Mouse (Mus musculus): ENCODE data around the gene Ttpal. TPM values are rescaled to one million over a fixed set of nuclear protein-coding genes. Genes with fewer than 3 reads are reported as not detected.
A peak's percentile ranks its signal among the peaks of the same experiment; 100 is the strongest.

Gene Ttpal
- polyA plus RNA-seq, 1 experiment from 2014 or later = 40.3 TPM

GRCm38 (mm10) chr2:163586384-163587261 is 15.5 kb upstream of the Ttpal start:
- 49% methylated on average over 19 of the region's 19 CpGs for WGBS
- Histone ChIP-seq H3K4me2 (replicated peaks; ENCODE audit: low read depth, low read length) (no peak overlapping the region), H3K9me3 (ENCODE audit: control insufficient read depth, low read length) (no peaks in the 10 kb centered on the region), H3K4me3 (ENCODE audit: low read length) (no peak overlapping the region), H3K9ac (ENCODE audit: low read depth, low read length) (no peak overlapping the region), H3K36me3 (ENCODE audit: control insufficient read depth, insufficient read depth, low read length) (no peaks in the 10 kb centered on the region), H3K27me3 (ENCODE audit: control insufficient read depth, insufficient read depth, low read length) (no peaks in the 10 kb centered on the region), H3K27ac (ENCODE audit: low read depth, low read length) (no peak overlapping the region), H3K4me1 (ENCODE audit: control insufficient read depth, insufficient read depth, low read length) (no peaks in the 10 kb centered on the region)
- no peak for ATAC-seq (ENCODE audit: low FRiP score, low TSS enrichment)

- no peak overlapping the region for H3K27ac ChIP-seq (ENCODE audit: low read depth, low read length)
- no peaks in the 10 kb centered on the region for H3K27me3 ChIP-seq (ENCODE audit: control insufficient read depth, insufficient read depth, low read length)
- H3K4me1 ChIP-seq (ENCODE audit: control insufficient read depth, insufficient read depth, low read length) = no peaks in the 10 kb centered on the region
- H3K9ac ChIP-seq (ENCODE audit: low read depth, low read length) = no peak overlapping the region
- no peak overlapping the region for H3K4me3 ChIP-seq (ENCODE audit: low read length)
- no peaks in the 10 kb centered on the region for H3K36me3 ChIP-seq (ENCODE audit: control insufficient read depth, insufficient read depth, low read length)
- ATAC-seq (ENCODE audit: low FRiP score, low TSS enrichment) = no peak
- 85% methylated on average over 5 of the region's 5 CpGs for WGBS
- H3K9me3 ChIP-seq (ENCODE audit: control insufficient read depth, low read length) = no peaks in the 10 kb centered on the region
- H3K4me2 ChIP-seq (replicated peaks; ENCODE audit: low read depth, low read length) = no peak overlapping the region
These were observed 14.6 kb upstream of the Ttpal start for GRCm38 (mm10) chr2:163587506-163587905.

- Histone ChIP-seq H3K9ac (ENCODE audit: low read depth, low read length) (no peak overlapping the region), H3K27me3 (ENCODE audit: control insufficient read depth, insufficient read depth, low read length) (no peaks in the 10 kb centered on the region)
- 55% methylated on average over 12 of the region's 12 CpGs for WGBS
These were observed 11.9 kb upstream of the Ttpal start for GRCm38 (mm10) chr2:163590211-163590610.

GRCm38 (mm10) chr2:163590996-163591395 is 11.1 kb upstream of the Ttpal start:
- Histone ChIP-seq H3K36me3 (ENCODE audit: control insufficient read depth, insufficient read depth, low read length) (no peaks in the 10 kb centered on the region), H3K4me3 (ENCODE audit: low read length) (no peak overlapping the region), H3K27me3 (ENCODE audit: control insufficient read depth, insufficient read depth, low read length) (no peaks in the 10 kb centered on the region), H3K4me1 (ENCODE audit: control insufficient read depth, insufficient read depth, low read length) (0 out of 2 replicates have a peak, but pooled peaks cover 4% of the 10 kb centered on the region), H3K9ac (ENCODE audit: low read depth, low read length) (no peak overlapping the region), H3K27ac (ENCODE audit: low read depth, low read length) (no peak overlapping the region), H3K9me3 (ENCODE audit: control insufficient read depth, low read length) (no peaks in the 10 kb centered on the region), H3K4me2 (replicated peaks; ENCODE audit: low read depth, low read length) (no peak overlapping the region)
- ATAC-seq (ENCODE audit: low FRiP score, low TSS enrichment) = no peak
- WGBS = 66% methylated on average over 5 of the region's 5 CpGs

More at GRCm38 (mm10) chr2:163590211-163590610, 11.9 kb upstream of the Ttpal start:
- no peak overlapping the region for H3K4me2 ChIP-seq (replicated peaks; ENCODE audit: low read depth, low read length)
- no peaks in the 10 kb centered on the region for H3K36me3 ChIP-seq (ENCODE audit: control insufficient read depth, insufficient read depth, low read length)
- no peak for ATAC-seq (ENCODE audit: low FRiP score, low TSS enrichment)
- 0 out of 2 replicates have a peak, but pooled peaks cover 2% of the 10 kb centered on the region for H3K4me1 ChIP-seq (ENCODE audit: control insufficient read depth, insufficient read depth, low read length)
- H3K9me3 ChIP-seq (ENCODE audit: control insufficient read depth, low read length) = no peaks in the 10 kb centered on the region
- H3K4me3 ChIP-seq (ENCODE audit: low read length) = no peak overlapping the region
- no peak overlapping the region for H3K27ac ChIP-seq (ENCODE audit: low read depth, low read length)

- no peaks in the 10 kb centered on the region for H3K36me3 ChIP-seq (ENCODE audit: control insufficient read depth, insufficient read depth, low read length)
- H3K9ac ChIP-seq (ENCODE audit: low read depth, low read length) = no peak overlapping the region
- H3K9me3 ChIP-seq (ENCODE audit: control insufficient read depth, low read length) = no peaks in the 10 kb centered on the region
These were observed 10.0 kb upstream of the Ttpal start for GRCm38 (mm10) chr2:163592084-163592483.

GRCm38 (mm10) chr2:163593636-163594282 is 8.4 kb upstream of the Ttpal start:
- no peaks in the 10 kb centered on the region for H3K9me3 ChIP-seq (ENCODE audit: control insufficient read depth, low read length)
- no peaks in the 10 kb centered on the region for H3K36me3 ChIP-seq (ENCODE audit: control insufficient read depth, insufficient read depth, low read length)
- no peaks in the 10 kb centered on the region for H3K27me3 ChIP-seq (ENCODE audit: control insufficient read depth, insufficient read depth, low read length)
- WGBS = 91% methylated on average over 10 of the region's 10 CpGs
- H3K27ac ChIP-seq (ENCODE audit: low read depth, low read length) = no peak overlapping the region
- no peak overlapping the region for H3K9ac ChIP-seq (ENCODE audit: low read depth, low read length)
- 0 out of 2 replicates have a peak, but pooled peaks cover 4% of the 10 kb centered on the region for H3K4me1 ChIP-seq (ENCODE audit: control insufficient read depth, insufficient read depth, low read length)
- no peak for ATAC-seq (ENCODE audit: low FRiP score, low TSS enrichment)
- no peak overlapping the region for H3K4me3 ChIP-seq (ENCODE audit: low read length)
- no peak overlapping the region for H3K4me2 ChIP-seq (replicated peaks; ENCODE audit: low read depth, low read length)

More at GRCm38 (mm10) chr2:163592084-163592483, 10.0 kb upstream of the Ttpal start:
- Histone ChIP-seq H3K27me3 (ENCODE audit: control insufficient read depth, insufficient read depth, low read length) (no peaks in the 10 kb centered on the region), H3K4me2 (replicated peaks; ENCODE audit: low read depth, low read length) (no peak overlapping the region), H3K27ac (ENCODE audit: low read depth, low read length) (no peak overlapping the region), H3K4me3 (ENCODE audit: low read length) (no peak overlapping the region), H3K4me1 (ENCODE audit: control insufficient read depth, insufficient read depth, low read length) (0 out of 2 replicates have a peak, but pooled peaks cover 4% of the 10 kb centered on the region)
- WGBS = 75% methylated on average over 1 of the region's 1 CpGs
- ATAC-seq (ENCODE audit: low FRiP score, low TSS enrichment) = no peak

- H3K9me3 ChIP-seq (ENCODE audit: control insufficient read depth, low read length) = no peaks in the 10 kb centered on the region
- 0 out of 2 replicates have a peak overlapping the region, but pooled peaks have one; percentile 28 for H3K9ac ChIP-seq (ENCODE audit: low read depth, low read length)
- ATAC-seq (ENCODE audit: low FRiP score, low TSS enrichment) = peak; percentile 51; the same call in 1 of the 2 replicates
- 7% methylated on average over 2 of the region's 2 CpGs for WGBS
- H3K36me3 ChIP-seq (ENCODE audit: control insufficient read depth, insufficient read depth, low read length) = no peaks in the 10 kb centered on the region
- H3K27me3 ChIP-seq (ENCODE audit: control insufficient read depth, insufficient read depth, low read length) = no peaks in the 10 kb centered on the region
- H3K4me3 ChIP-seq (ENCODE audit: low read length) = no peak overlapping the region
- H3K4me2 ChIP-seq (replicated peaks; ENCODE audit: low read depth, low read length) = no peak overlapping the region
- H3K27ac ChIP-seq (ENCODE audit: low read depth, low read length) = no peak overlapping the region; the same call in 1 of the 2 replicates
- 0 out of 2 replicates have a peak, but pooled peaks cover 4% of the 10 kb centered on the region for H3K4me1 ChIP-seq (ENCODE audit: control insufficient read depth, insufficient read depth, low read length)
These were observed 7.0 kb upstream of the Ttpal start for GRCm38 (mm10) chr2:163595119-163595518.

- H3K4me1 ChIP-seq (ENCODE audit: control insufficient read depth, insufficient read depth, low read length) = 0 out of 2 replicates have a peak, but pooled peaks cover 4% of the 10 kb centered on the region
- WGBS = 68% methylated on average over 13 of the region's 13 CpGs
- H3K36me3 ChIP-seq (ENCODE audit: control insufficient read depth, insufficient read depth, low read length) = no peaks in the 10 kb centered on the region
- no peak overlapping the region for H3K9ac ChIP-seq (ENCODE audit: low read depth, low read length)
- no peak overlapping the region for H3K4me3 ChIP-seq (ENCODE audit: low read length)
- no peak overlapping the region for H3K4me2 ChIP-seq (replicated peaks; ENCODE audit: low read depth, low read length)
- no peak overlapping the region; the same call in 1 of the 2 replicates for H3K27ac ChIP-seq (ENCODE audit: low read depth, low read length)
- ATAC-seq (ENCODE audit: low FRiP score, low TSS enrichment) = no peak
- H3K9me3 ChIP-seq (ENCODE audit: control insufficient read depth, low read length) = no peaks in the 10 kb centered on the region
- no peaks in the 10 kb centered on the region for H3K27me3 ChIP-seq (ENCODE audit: control insufficient read depth, insufficient read depth, low read length)
These were observed 5.8 kb upstream of the Ttpal start for GRCm38 (mm10) chr2:163596057-163596872.
